Mouse (Mus musculus): Measurements from ENCODE around the gene Cpeb4. TPM values are rescaled to one million over a fixed set of nuclear protein-coding genes. Genes with fewer than 3 reads are reported as not detected.
"Not testable (repeated sequence)": the region's sequence is repeated elsewhere in the genome, so short reads cannot be mapped to it uniquely, and the experiment has no call there.

Gene Cpeb4
- polyA plus RNA-seq, 1 experiment from 2014 or later = 17.0 TPM

DNA sequence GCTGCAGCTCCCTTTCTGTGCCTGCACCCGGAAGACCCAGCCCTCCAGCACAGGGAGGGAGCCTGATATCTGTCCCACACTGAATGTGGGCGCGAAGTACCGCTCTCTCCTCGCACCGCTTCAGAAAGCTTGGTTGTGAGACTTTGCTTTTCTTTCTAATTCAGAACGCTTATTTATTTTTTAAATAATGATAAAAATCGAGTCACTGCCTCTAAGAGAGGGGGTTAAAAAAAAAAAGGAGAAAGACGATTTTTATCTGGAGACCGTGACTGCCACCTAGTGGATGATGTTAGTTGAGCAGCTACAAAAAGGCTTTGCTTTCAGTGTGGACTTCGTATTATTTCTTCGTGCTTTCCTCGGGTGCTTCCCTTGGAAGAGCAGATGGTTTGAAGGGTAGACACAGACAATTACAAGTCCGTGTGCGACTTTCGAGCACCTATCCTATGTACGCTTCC lies 77.3 kb downstream of the Cpeb4 start:
- ATAC-seq (ENCODE audit: low FRiP score) = peak; percentile 86
- Histone ChIP-seq H3K4me3 (replicated peaks) (peak overlapping the region; percentile 50), H3K27ac (replicated peaks) (peak overlapping the region; percentile 43; the same call in 1 of the 2 replicates), H3K9me3 (replicated peaks) (no peaks in the 10 kb centered on the region), H3K4me1 (peaks cover 17% of the 10 kb centered on the region), H3K27me3 (replicated peaks) (no peaks in the 10 kb centered on the region), H3K4me2 (peak overlapping the region; percentile 76), H3K9ac (replicated peaks) (peak overlapping the region; percentile 40), H3K36me3 (no peaks in the 10 kb centered on the region)
- 2% methylated on average over 17 of the region's 17 CpGs for WGBS

DNA sequence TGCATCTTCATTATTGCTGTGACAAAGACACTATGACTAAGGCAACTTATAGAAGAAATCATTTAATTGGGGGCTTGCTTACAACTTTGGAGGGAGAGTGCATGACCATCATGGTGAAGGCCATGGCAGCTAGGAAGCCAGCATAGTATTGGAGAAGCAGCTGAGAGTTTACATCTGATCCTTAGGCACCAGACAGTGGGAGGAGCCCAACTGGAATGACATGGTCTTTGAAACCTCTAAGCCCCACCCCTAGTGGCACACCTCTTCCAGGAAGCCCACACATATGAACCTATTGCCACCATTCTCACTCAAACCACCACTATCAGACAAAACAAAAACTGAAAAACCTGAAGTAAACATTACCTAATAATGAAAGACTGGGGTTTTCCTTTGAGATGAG lies 88.1 kb downstream of the Cpeb4 start:
- no peaks in the 10 kb centered on the region for H3K4me1 ChIP-seq
- no peak overlapping the region for H3K4me3 ChIP-seq (replicated peaks)
- no peak for ATAC-seq (ENCODE audit: low FRiP score)
- H3K9ac ChIP-seq (replicated peaks) = no peak overlapping the region
- no peaks in the 10 kb centered on the region for H3K36me3 ChIP-seq
- no peaks in the 10 kb centered on the region for H3K9me3 ChIP-seq (replicated peaks)
- no peak overlapping the region for H3K4me2 ChIP-seq
- no peaks in the 10 kb centered on the region for H3K27me3 ChIP-seq (replicated peaks)
- no peak overlapping the region for H3K27ac ChIP-seq (replicated peaks)

DNA sequence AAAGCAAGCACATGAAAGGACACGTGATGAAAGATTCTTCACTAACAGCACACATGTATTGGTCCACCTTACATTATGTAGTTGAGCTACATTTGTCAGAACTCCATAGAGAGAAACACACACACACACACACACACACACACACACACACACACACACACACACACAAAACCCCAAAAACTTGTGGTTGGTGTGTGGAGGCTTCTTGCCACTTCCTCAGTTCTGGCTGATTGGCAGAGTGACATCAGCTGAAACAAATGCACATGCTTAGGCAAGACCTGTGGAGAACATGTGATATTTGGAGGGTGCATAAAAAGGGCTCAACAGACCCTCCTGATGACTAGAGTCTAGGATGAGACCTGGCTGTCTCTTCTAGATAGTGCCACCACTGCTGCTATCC lies 92.0 kb downstream of the Cpeb4 start:
- Histone ChIP-seq H3K4me2 (no peak overlapping the region), H3K27ac (replicated peaks) (no peak overlapping the region), H3K27me3 (replicated peaks) (no peaks in the 10 kb centered on the region), H3K9me3 (replicated peaks) (no peaks in the 10 kb centered on the region), H3K4me3 (replicated peaks) (no peak overlapping the region), H3K9ac (replicated peaks) (no peak overlapping the region), H3K36me3 (no peaks in the 10 kb centered on the region), H3K4me1 (peaks cover 5% of the 10 kb centered on the region; the same call in 1 of the 2 replicates)
- ATAC-seq (ENCODE audit: low FRiP score) = no peak
- WGBS = 96% methylated on average over 1 of the region's 1 CpGs

DNA sequence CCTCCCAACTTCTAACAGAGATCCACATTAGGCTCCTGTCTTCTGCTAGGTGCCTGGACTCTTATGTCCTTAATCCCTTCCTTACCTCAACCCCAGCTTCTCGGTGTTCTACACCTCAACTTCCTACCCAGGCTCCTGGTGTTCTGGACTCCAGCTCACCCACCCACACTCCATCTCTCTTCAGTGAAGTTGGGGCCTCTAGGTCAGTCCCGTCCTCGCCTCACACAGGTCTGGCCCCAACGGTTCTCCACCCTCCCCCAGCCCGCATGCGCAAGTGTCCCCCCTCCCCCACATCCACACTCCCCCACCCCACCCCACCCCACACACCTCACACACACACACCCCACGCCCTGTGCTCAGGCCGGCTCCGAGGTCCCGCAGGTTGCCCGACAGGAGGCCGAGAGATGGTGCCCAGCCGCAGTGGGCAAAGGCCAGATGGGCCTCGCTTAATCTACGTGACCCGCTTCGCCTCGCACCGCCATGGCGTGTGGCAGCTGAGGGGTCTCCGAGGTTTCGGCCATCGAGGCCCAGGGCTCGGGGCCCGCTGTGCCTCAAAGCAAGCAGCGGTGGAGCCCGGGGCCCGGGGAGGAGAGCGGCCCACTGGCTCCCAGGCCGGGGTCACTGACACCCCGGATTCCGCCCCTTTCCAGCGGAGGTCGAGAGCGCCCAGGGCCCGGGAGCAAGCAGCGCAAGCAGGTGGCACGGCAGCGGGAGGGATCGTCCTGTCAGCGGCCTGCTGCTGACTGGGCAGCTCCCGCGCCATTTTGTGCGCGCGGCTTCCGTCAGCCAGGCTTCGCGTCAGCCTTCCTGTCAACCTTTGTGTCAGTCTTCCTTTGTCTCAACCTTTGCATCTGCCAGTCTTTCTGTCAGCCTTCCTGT lies 93.5 kb downstream of the Cpeb4 start, which contains the start of gene 4930524B15Rik:
TSS of gene 4930524B15Rik (plus strand) at position 337 of the 879 bp plus-strand sequence.
- H3K4me2 ChIP-seq = peak within 1 kb of the TSS; percentile 55
- H3K4me3 ChIP-seq (replicated peaks) = peak within 1 kb of the TSS; percentile 26; the same call in 1 of the 2 replicates
- H3K9me3 ChIP-seq (replicated peaks) = no peaks in the 10 kb centered on the region
- no peak within 1 kb of the TSS for H3K9ac ChIP-seq (replicated peaks)
- H3K36me3 ChIP-seq = no peaks in the 10 kb centered on the region
- 46% methylated on average over 49 of the region's 49 CpGs for WGBS
- H3K27ac ChIP-seq (replicated peaks) = no peak within 1 kb of the TSS
- peaks cover 5% of the 10 kb centered on the region; the same call in 1 of the 2 replicates for H3K4me1 ChIP-seq
- H3K27me3 ChIP-seq (replicated peaks) = no peaks in the 10 kb centered on the region
- peak; percentile 50; the same call in 1 of the 2 replicates for ATAC-seq (ENCODE audit: low FRiP score)

DNA sequence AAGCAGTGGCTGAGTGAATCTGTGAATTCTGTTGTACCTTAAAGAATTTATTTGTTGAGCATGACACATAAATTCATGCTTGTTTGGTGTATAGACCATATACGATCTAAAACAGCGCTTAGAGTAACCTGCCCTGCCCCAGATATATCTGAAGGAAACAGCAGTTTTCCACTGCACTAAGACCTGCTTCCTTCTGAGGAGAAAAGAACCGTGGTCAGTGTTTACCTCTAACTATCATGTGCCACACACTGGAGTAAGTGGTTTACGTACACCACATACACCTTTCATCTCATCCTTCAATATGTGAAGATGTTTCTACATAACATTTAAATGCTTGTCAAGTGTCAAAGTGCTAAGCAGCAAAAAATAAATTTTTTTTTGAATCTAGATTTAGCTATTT lies 102.1 kb downstream of the Cpeb4 start:
- no peaks in the 10 kb centered on the region for H3K36me3 ChIP-seq
- no peak overlapping the region for H3K9ac ChIP-seq (replicated peaks)
- no peak overlapping the region for H3K4me3 ChIP-seq (replicated peaks)
- H3K27ac ChIP-seq (replicated peaks) = no peak overlapping the region
- ATAC-seq (ENCODE audit: low FRiP score) = no peak
- no peaks in the 10 kb centered on the region for H3K27me3 ChIP-seq (replicated peaks)
- H3K4me1 ChIP-seq = no peaks in the 10 kb centered on the region
- no peak overlapping the region for H3K4me2 ChIP-seq
- WGBS = 78% methylated on average over 4 of the region's 4 CpGs
- no peaks in the 10 kb centered on the region for H3K9me3 ChIP-seq (replicated peaks)

DNA sequence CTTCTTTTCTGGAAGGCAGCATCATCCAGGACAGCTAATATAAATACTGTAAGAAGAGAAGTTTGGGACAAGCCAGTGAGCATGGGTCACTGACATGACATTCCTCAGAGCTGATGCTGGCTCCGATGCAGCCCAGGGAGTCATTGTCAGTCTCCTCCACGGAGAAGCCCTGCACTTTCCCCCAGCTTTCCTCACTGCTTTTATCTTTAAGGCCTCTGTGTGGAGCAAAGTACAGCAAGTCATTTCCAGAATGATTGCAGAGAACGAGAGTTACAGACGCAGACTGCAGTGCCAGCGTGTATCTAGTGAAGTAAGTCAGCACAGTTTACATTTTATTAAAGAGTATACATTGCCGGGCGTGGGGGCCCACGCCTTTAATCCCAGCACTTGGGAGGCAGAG lies 102.8 kb downstream of the Cpeb4 start:
- Histone ChIP-seq H3K4me3 (replicated peaks) (no peak overlapping the region), H3K36me3 (no peaks in the 10 kb centered on the region), H3K4me2 (no peak overlapping the region), H3K9ac (replicated peaks) (no peak overlapping the region), H3K4me1 (no peaks in the 10 kb centered on the region), H3K27me3 (replicated peaks) (no peaks in the 10 kb centered on the region), H3K27ac (replicated peaks) (no peak overlapping the region), H3K9me3 (replicated peaks) (0 out of 2 replicates have a peak, but pooled peaks cover under 1% of the 10 kb centered on the region)
- no peak for ATAC-seq (ENCODE audit: low FRiP score)
- WGBS = 70% methylated on average over 8 of the region's 8 CpGs

DNA sequence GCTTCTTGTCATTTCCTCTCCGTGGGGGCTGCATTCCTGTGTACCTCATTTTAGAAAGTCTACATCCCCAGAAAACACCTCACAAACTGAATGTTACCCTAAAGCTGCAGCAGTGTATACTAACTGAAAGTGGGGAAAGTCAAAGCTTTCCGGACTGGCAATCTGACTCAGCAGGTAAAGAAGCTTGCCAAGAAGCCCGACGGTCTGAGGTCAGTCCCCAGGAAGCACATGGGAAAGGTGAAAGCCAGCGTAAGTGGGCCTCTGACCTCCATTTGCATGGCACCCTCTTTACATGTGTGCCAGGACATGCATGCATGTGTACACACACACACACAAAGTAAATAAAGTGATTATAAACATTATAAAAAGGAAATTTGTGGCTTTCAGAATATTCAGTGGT lies 103.7 kb downstream of the Cpeb4 start:
- no peak overlapping the region for H3K4me3 ChIP-seq (replicated peaks)

DNA sequence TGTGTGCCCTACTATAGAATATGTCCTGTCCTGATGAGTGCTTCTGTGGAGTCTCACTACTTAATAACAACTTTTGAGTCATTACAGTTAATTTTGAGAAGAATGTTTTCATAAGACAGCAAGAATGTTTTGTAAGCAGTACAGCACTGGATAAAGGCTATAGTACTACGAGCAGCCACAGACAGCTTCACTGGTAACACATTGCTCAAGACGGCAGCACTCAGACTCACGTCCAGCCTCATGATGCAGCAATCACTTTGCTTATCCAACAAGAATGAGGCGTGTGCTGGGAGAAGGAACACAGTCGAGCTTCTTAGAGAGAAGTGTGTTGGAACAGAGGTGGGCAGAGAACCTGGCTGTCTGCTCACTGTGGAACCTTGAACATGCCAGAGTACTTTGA lies 104.1 kb downstream of the Cpeb4 start:
- Histone ChIP-seq H3K4me1 (no peaks in the 10 kb centered on the region), H3K27me3 (replicated peaks) (no peaks in the 10 kb centered on the region), H3K27ac (replicated peaks) (no peak overlapping the region), H3K9ac (replicated peaks) (no peak overlapping the region), H3K4me2 (no peak overlapping the region), H3K9me3 (replicated peaks) (0 out of 2 replicates have a peak, but pooled peaks cover 6% of the 10 kb centered on the region), H3K4me3 (replicated peaks) (no peak overlapping the region), H3K36me3 (no peaks in the 10 kb centered on the region)
- ATAC-seq (ENCODE audit: low FRiP score) = no peak
- WGBS = 81% methylated on average over 5 of the region's 5 CpGs

More for the DNA sequence above, 103.7 kb downstream of the Cpeb4 start:
- 87% methylated on average over 5 of the region's 5 CpGs for WGBS
- no peak for ATAC-seq (ENCODE audit: low FRiP score)
- Histone ChIP-seq H3K36me3 (no peaks in the 10 kb centered on the region), H3K27ac (replicated peaks) (no peak overlapping the region), H3K9ac (replicated peaks) (no peak overlapping the region), H3K4me1 (no peaks in the 10 kb centered on the region), H3K9me3 (replicated peaks) (0 out of 2 replicates have a peak, but pooled peaks cover 6% of the 10 kb centered on the region), H3K4me2 (no peak overlapping the region), H3K27me3 (replicated peaks) (no peaks in the 10 kb centered on the region)

DNA sequence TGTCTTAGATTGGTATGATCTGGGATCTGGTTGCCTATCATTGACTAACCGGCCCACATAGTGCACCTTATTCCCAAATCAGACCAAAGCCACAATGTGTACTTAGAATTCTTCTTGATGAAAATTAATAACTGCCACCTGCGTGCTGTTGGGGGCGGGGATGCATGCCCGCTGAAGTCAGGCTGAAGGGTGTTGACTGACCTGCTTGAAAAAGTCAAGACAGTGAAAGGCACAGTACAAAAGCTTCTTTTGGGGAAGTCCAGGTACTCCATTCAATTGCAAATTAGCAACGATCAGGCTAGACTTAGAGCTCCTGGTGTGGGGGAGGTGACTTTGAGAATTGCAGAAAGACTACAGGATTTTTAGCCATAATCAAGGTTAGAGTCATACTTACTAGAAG lies 108.1 kb downstream of the Cpeb4 start:
- ATAC-seq (ENCODE audit: low FRiP score); H3K36me3 ChIP-seq; H3K27me3 ChIP-seq (replicated peaks); H3K4me2 ChIP-seq; H3K9ac ChIP-seq (replicated peaks); H3K4me1 ChIP-seq; H3K9me3 ChIP-seq (replicated peaks); H3K27ac ChIP-seq (replicated peaks); H3K4me3 ChIP-seq (replicated peaks): not testable (repeated sequence)
- 88% methylated on average over 5 of the region's 5 CpGs for WGBS

DNA sequence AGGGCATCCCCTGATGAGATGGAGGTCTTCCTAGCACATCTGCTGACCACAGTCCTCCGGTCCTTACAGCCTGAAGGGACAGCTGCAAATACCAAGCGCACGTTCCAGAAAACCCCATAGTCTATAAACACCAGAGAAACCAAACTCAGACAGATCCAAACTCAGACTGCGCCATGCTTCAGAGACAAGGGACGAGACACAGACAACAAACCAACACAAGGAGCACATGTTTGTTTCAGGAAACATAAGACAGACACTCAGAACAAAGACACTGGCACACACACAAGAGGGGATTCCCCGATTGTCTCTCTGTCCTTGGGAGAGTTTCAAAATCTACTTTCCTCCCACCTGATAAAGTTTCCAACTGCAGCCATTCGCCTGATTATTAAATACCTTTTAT lies 109.8 kb downstream of the Cpeb4 start:
- H3K27ac ChIP-seq (replicated peaks) = no peak overlapping the region
- H3K4me3 ChIP-seq (replicated peaks) = no peak overlapping the region
- no peaks in the 10 kb centered on the region for H3K4me1 ChIP-seq
- H3K9ac ChIP-seq (replicated peaks) = no peak overlapping the region
- WGBS = 92% methylated on average over 7 of the region's 7 CpGs
- no peak for ATAC-seq (ENCODE audit: low FRiP score)
- H3K9me3 ChIP-seq (replicated peaks) = 0 out of 2 replicates have a peak, but pooled peaks cover 6% of the 10 kb centered on the region
- H3K27me3 ChIP-seq (replicated peaks) = no peaks in the 10 kb centered on the region
- H3K36me3 ChIP-seq = no peaks in the 10 kb centered on the region
- no peak overlapping the region for H3K4me2 ChIP-seq

DNA sequence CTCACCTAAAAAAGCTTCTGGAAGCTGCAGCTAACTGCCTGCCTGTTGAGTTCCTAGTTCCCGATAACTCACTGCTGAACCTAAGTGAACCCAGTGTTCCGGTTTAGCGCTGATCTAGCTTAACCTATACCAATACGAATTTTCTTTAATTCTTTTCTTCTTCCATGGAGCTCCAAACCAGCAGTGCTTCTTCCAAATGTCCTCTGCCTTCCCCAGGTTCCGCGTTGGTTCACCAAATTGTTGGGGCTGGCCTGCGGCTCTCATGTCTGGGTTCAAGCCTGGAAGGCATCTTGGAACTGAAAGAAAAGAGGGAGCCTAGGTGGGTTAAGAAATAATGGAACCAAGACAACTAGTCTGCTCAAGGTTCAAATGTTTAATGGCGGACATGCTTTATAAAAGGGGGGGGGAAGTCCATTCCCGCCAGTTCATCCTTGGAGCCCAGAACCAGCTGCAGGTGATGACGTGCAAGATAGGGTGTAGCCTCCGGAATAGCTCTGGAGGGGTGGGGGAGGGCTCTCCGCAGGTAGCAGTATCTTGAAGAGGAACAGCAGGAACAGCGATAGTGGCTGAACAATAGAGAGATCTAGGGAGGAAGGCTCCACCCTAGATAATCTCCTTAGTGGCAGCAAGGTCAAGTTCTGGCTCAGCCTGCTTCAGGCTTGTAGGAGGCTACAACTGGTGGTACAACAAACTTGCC lies 110.4 kb downstream of the Cpeb4 start:
- H3K4me2 ChIP-seq; H3K36me3 ChIP-seq; H3K4me3 ChIP-seq (replicated peaks); H3K4me1 ChIP-seq; H3K9me3 ChIP-seq (replicated peaks); H3K27me3 ChIP-seq (replicated peaks); ATAC-seq (ENCODE audit: low FRiP score); H3K9ac ChIP-seq (replicated peaks); H3K27ac ChIP-seq (replicated peaks): not testable (repeated sequence)
- WGBS = 88% methylated on average over 13 of the region's 13 CpGs

DNA sequence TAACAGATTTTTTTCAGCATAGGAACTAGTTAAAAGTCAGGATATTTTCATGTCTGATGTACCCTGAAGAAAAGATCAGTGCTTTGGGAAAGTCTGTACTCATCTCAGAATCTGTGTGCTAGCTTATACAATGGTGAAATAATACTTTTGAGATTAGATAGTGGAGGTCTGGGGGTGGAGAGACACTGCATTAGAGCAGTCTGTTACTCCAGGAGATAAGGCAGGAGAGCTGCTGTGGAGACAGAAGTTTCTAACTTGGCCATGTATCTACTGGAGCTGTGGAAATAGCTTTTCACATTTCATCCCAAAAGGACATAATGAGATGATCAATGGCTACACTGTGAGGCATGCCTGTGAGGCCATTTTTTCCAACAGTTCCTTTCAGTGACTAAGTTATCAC lies 111.2 kb downstream of the Cpeb4 start:
- Histone ChIP-seq H3K9ac (replicated peaks) (no peak overlapping the region), H3K27me3 (replicated peaks) (no peaks in the 10 kb centered on the region), H3K4me2 (no peak overlapping the region), H3K36me3 (no peaks in the 10 kb centered on the region), H3K4me3 (replicated peaks) (no peak overlapping the region), H3K9me3 (replicated peaks) (0 out of 2 replicates have a peak, but pooled peaks cover 6% of the 10 kb centered on the region), H3K4me1 (no peaks in the 10 kb centered on the region), H3K27ac (replicated peaks) (no peak overlapping the region)
- ATAC-seq (ENCODE audit: low FRiP score) = no peak
